8 mouse cellular contexts compared by ENCODE assay signal in the genomic region with DNA sequence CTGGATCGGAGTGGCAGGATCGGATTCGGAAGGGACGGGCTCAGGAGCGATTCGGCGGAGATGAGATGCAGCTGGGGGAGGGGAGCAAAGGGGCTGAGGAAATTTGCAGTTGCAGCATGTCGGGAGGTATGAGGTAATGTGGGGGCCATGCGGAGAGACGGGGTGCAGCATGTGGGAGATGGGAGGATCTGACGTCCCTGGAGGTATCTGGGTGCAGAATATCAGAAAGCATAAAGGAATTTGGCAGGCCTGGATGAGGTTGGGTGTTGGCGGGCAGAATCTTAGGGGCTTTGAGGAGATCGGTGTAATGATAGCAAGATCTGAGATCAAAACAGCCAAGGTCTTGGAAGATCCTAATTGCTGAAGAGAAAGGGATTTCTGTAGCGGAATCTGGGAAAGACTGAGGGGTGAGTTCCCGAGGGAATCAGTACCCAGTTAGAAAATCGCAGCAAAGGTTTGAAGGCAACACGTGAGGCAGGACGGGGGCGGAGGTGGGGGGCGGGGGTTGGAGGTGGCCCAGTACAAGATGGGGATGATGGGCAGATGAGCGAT. TPM values are rescaled to one million over a fixed set of nuclear protein-coding genes. Genes with fewer than 3 reads are reported as not detected.
DNase-seq lines count a peak whose midpoint lies in the region; ATAC-seq lines count a peak whose summit lies in the region.

No protein-coding gene starts in this region.

- no peak for DNase-seq in heart, postnatal 4 days
- peak; percentile 61 for DNase-seq in 3T3-L1 (ENCODE audit: low read depth, low spot score)
- DNase-seq in brain, adult 2 months (ENCODE audit: low read depth, low spot score): peak; percentile 79
- DNase-seq in gastrocnemius, postnatal 4 days (ENCODE audit: low spot score in 2 of 2): no peak
- no peak for DNase-seq in layer of hippocampus, postnatal 10 days (ENCODE audit: low spot score in 2 of 2)

- no peaks in the 10 kb centered on the region for H3K9me3 ChIP-seq in heart, embryonic 11.5 days (replicated peaks; ENCODE audit: control insufficient read depth, low read length)
- no peaks in the 10 kb centered on the region for H3K9me3 ChIP-seq in hindbrain, embryonic 15.5 days
- no peaks in the 10 kb centered on the region for H3K9me3 ChIP-seq in midbrain, embryonic 13.5 days

- H3K4me1 ChIP-seq in heart, embryonic 11.5 days (ENCODE audit: control insufficient read depth, insufficient read depth, low read length): peaks cover 22% of the 10 kb centered on the region
- H3K4me1 ChIP-seq in hindbrain, embryonic 15.5 days (replicated peaks): peaks cover 40% of the 10 kb centered on the region
- H3K4me1 ChIP-seq in midbrain, embryonic 13.5 days (replicated peaks): peaks cover 27% of the 10 kb centered on the region

- under 1% methylated on average over 21 of the region's 21 CpGs for WGBS in heart, embryonic 11.5 days (ENCODE audit: insufficient replicate concordance)
- WGBS in hindbrain, embryonic 15.5 days: under 1% methylated on average over 21 of the region's 21 CpGs
- under 1% methylated on average over 21 of the region's 21 CpGs for WGBS in midbrain, embryonic 13.5 days

- peak overlapping the region; percentile 69 for H3K4me2 ChIP-seq in heart, embryonic 11.5 days
- H3K4me2 ChIP-seq in hindbrain, embryonic 15.5 days: peak overlapping the region; percentile 60
- H3K4me2 ChIP-seq in midbrain, embryonic 13.5 days (replicated peaks): peak overlapping the region; percentile 65

- no peak overlapping the region for H3K27ac ChIP-seq in heart, embryonic 11.5 days (ENCODE audit: low read depth, low read length)
- H3K27ac ChIP-seq in hindbrain, embryonic 15.5 days (replicated peaks): peak overlapping the region; percentile 90
- H3K27ac ChIP-seq in midbrain, embryonic 13.5 days: peak overlapping the region; percentile 79

- H3K9ac ChIP-seq in heart, embryonic 11.5 days (ENCODE audit: low read depth, low read length): peak overlapping the region; percentile 82
- peak overlapping the region; percentile 82 for H3K9ac ChIP-seq in hindbrain, embryonic 15.5 days
- peak overlapping the region; percentile 79 for H3K9ac ChIP-seq in midbrain, embryonic 13.5 days (replicated peaks)

- peak overlapping the region; percentile 73 for H3K4me3 ChIP-seq in heart, embryonic 11.5 days (ENCODE audit: low read depth, low read length)
- peak overlapping the region; percentile 76 for H3K4me3 ChIP-seq in hindbrain, embryonic 15.5 days
- peak overlapping the region; percentile 71 for H3K4me3 ChIP-seq in midbrain, embryonic 13.5 days (replicated peaks)

- ATAC-seq in heart, embryonic 11.5 days (replicated peaks; ENCODE audit: insufficient number of reproducible peaks, low FRiP score, low TSS enrichment): peak; percentile 62
- ATAC-seq in hindbrain, embryonic 15.5 days (ENCODE audit: low FRiP score, low read depth): peak; percentile 88
- ATAC-seq in midbrain, embryonic 13.5 days: peak; percentile 90

- no peaks in the 10 kb centered on the region for H3K27me3 ChIP-seq in heart, embryonic 11.5 days (ENCODE audit: control insufficient read depth, insufficient read depth, low read length)
- H3K27me3 ChIP-seq in hindbrain, embryonic 15.5 days: no peaks in the 10 kb centered on the region
- no peaks in the 10 kb centered on the region for H3K27me3 ChIP-seq in midbrain, embryonic 13.5 days

- no peaks in the 10 kb centered on the region for H3K36me3 ChIP-seq in heart, embryonic 11.5 days (ENCODE audit: control insufficient read depth, insufficient read depth, low read length)
- H3K36me3 ChIP-seq in hindbrain, embryonic 15.5 days: no peaks in the 10 kb centered on the region
- no peaks in the 10 kb centered on the region for H3K36me3 ChIP-seq in midbrain, embryonic 13.5 days

RNA-seq across cellular contexts. Expression of gene Trim32, which starts 0.4 kb away (rescaled TPM):
- 35.7 and 37.0 TPM in 2 replicates for polyA plus RNA-seq in heart, embryonic 11.5 days (2014; fragmentation: Nextera tagmentation; extraction: Ambion mirVana)
- 10 to 100 TPM; 17.5 to 26.2 TPM for total RNA-seq in heart, postnatal 4 days (2021)
- 169 and 194 TPM in 2 replicates for polyA plus RNA-seq in hindbrain, embryonic 15.5 days (2015; fragmentation: Nextera tagmentation; extraction: Ambion mirVana)
- 129 and 139 TPM in 2 replicates for polyA plus RNA-seq in midbrain, embryonic 13.5 days (2015; fragmentation: Nextera tagmentation; extraction: Ambion mirVana)
- 10 to 100 TPM; 17.4 to 18.5 TPM for total RNA-seq in gastrocnemius, postnatal 4 days (2021)
- 100 to 1,000 TPM; 172 to 183 TPM for total RNA-seq in layer of hippocampus, postnatal 10 days (2021)

Comparison
In these comparisons a context has a peak if more than half of its experiments do, and no peak if none do; other contexts are left out.
1. DNase-seq: peak in 3T3-L1 (single experiment) and brain, adult 2 months (single experiment); none in heart, postnatal 4 days (single experiment), gastrocnemius, postnatal 4 days (0 of 2) and layer of hippocampus, postnatal 10 days (0 of 2).
2. RNA of gene Trim32, which starts 0.4 kb away (total RNA-seq): 172 to 183 TPM in layer of hippocampus, postnatal 10 days; 17.5 to 26.2 TPM in heart, postnatal 4 days and 17.4 to 18.5 TPM in gastrocnemius, postnatal 4 days; every median in the first group is over 4 times any median in the second.
3. Peak in every context shown above with its lines, with median percentiles within 50 percentile points of each other: ATAC-seq, H3K4me2 ChIP-seq, H3K4me3 ChIP-seq and H3K9ac ChIP-seq.